Mouse (Mus musculus) heart, embryonic 14.5 days (tissue): Measurements from ENCODE around the gene Cks1b. TPM values are rescaled to one million over a fixed set of nuclear protein-coding genes. Genes with fewer than 3 reads are reported as not detected.

Source experiments
- ATAC-seq: fragments of 200-750 bp; cut with Nextera tagmentation; 2 replicates; pipeline ENCODE4 v1.8.0; 2017; ENCODE audit warnings: low read depth, moderate TSS enrichment; ENCODE audit not compliant: insufficient number of reproducible peaks, insufficient read depth, low FRiP score
- H3K27ac ChIP-seq, 2 experiments: fragments of 200-500 bp in 1 of 2; fragments of 300-500 bp in 1 of 2; sonication (generic) in 1 of 2; replicated peaks in 1 of 2; 2 replicates each; pipeline ENCODE4 v1.5.1; 2012 to 2014; ENCODE audit warnings: low read depth in 2 of 2, low read length in 2 of 2, control low read depth in 1 of 2, mild to moderate bottlenecking in 1 of 2, mixed read lengths in 1 of 2; ENCODE audit not compliant: control insufficient read depth in 1 of 2, insufficient read depth in 1 of 2
- H3K27me3 ChIP-seq: fragments of 300-500 bp; sonication (generic); 2 replicates; pipeline ENCODE4 v1.6.1; 2014; ENCODE audit warnings: mild to moderate bottlenecking, low read length, control low read depth; ENCODE audit not compliant: control insufficient read depth, insufficient read depth
- H3K36me3 ChIP-seq: fragments of 300-500 bp; sonication (generic); 2 replicates; pipeline ENCODE4 v1.6.1; 2014; ENCODE audit warnings: mild to moderate bottlenecking, control low read depth, low read length, mixed read lengths; ENCODE audit not compliant: control insufficient read depth, insufficient read depth
- H3K4me1 ChIP-seq, 2 experiments: fragments of 200-500 bp in 1 of 2; fragments of 300-500 bp in 1 of 2; sonication (generic) in 1 of 2; 2 replicates each; pipeline ENCODE4 v1.6.1; 2012 to 2014; ENCODE audit warnings: low read length in 2 of 2, control low read depth in 1 of 2, mixed read lengths in 1 of 2; ENCODE audit not compliant: control insufficient read depth in 2 of 2, insufficient read depth in 2 of 2
- H3K4me2 ChIP-seq: fragments of 300-500 bp; sonication (generic); 2 replicates; pipeline ENCODE4 v1.6.1; 2014; ENCODE audit warnings: mild to moderate bottlenecking, low read length
- H3K4me3 ChIP-seq, 2 experiments: fragments of 200-500 bp in 1 of 2; fragments of 300-500 bp in 1 of 2; sonication (generic) in 1 of 2; 2 replicates each; pipeline ENCODE4 v1.5.1; 2012 to 2014; ENCODE audit warnings: low read length in 2 of 2, mild to moderate bottlenecking in 2 of 2, control low read depth in 1 of 2, low read depth in 1 of 2, moderate library complexity in 1 of 2; ENCODE audit not compliant: control insufficient read depth in 1 of 2, insufficient read depth in 1 of 2
- H3K9ac ChIP-seq: fragments of 300-500 bp; sonication (generic); 2 replicates; pipeline ENCODE4 v1.6.1; 2014; ENCODE audit warnings: mild to moderate bottlenecking, low read length
- H3K9me3 ChIP-seq: fragments of 300-500 bp; sonication (generic); 2 replicates; pipeline ENCODE4 v1.6.1; 2016; ENCODE audit warnings: low read length, control low read depth; ENCODE audit not compliant: control insufficient read depth
- WGBS: fragments of 180-500 bp; shearing (Covaris S2); extraction: QIAGEN DNeasy Blood & Tissue Kit; methylation state at CpG from one replicate; pipeline ENCODE4 v1.1.7; 2014; 5-methylcytosine and 5-hydroxymethylcytosine counted together
- polyA plus RNA-seq: library from polyadenylated mRNA; unstranded; fragments of >200 nt; fragmentation: Nextera tagmentation; extraction: Ambion mirVana; gene quantifications from 2 replicates; pipeline ENCODE4 v1.2.1, GENCODE M21; 2014

The Cks1b gene
- polyA plus RNA-seq, 1 experiment from 2014 or later = 368 TPM

- Histone ChIP-seq H3K4me2 (no peak overlapping the region), H3K9ac (no peak overlapping the region), H3K27ac (no peak overlapping the region), H3K27me3 (no peaks in the 10 kb centered on the region), H3K9me3 (no peaks in the 10 kb centered on the region), H3K36me3 (peaks cover 62% of the 10 kb centered on the region), H3K4me1 (peaks cover 6 to 7% of the 10 kb centered on the region in 2 experiments), H3K4me3 (no peak overlapping the region)
- WGBS = 84% methylated on average over 6 of the region's 6 CpGs
- no peak for ATAC-seq
Observed at GRCm38 (mm10) chr3:89406887-89407286, 11.3 kb downstream of the Cks1b start.

- no peaks in the 10 kb centered on the region for H3K9me3 ChIP-seq
- WGBS = 80% methylated on average over 5 of the region's 5 CpGs
Observed at GRCm38 (mm10) chr3:89402693-89403092, 15.5 kb downstream of the Cks1b start, which contains the start of gene Lenep. TSS of gene Lenep (minus strand) at chr3:89402793.

GRCm38 (mm10) chr3:89401329-89401728, 16.9 kb downstream of the Cks1b start:
- ATAC-seq = no peak
- Histone ChIP-seq H3K4me2 (no peak overlapping the region), H3K9me3 (no peaks in the 10 kb centered on the region), H3K27me3 (no peaks in the 10 kb centered on the region), H3K9ac (no peak overlapping the region), H3K4me3 (no peak overlapping the region), H3K36me3 (peaks cover 55% of the 10 kb centered on the region), H3K4me1 (peaks cover 4 to 7% of the 10 kb centered on the region in 2 experiments), H3K27ac (no peak overlapping the region)
- WGBS = 84% methylated on average over 7 of the region's 7 CpGs

More at GRCm38 (mm10) chr3:89402693-89403092, 15.5 kb downstream of the Cks1b start, which contains the start of gene Lenep:
- Histone ChIP-seq H3K27me3 (no peaks in the 10 kb centered on the region), H3K4me3 (no peak within 1 kb of the TSS), H3K27ac (no peak within 1 kb of the TSS), H3K36me3 (peaks cover 66% of the 10 kb centered on the region), H3K9ac (no peak within 1 kb of the TSS), H3K4me2 (no peak within 1 kb of the TSS), H3K4me1 (no peaks in the 10 kb centered on the region)
- no peak for ATAC-seq

- peak overlapping the region; percentile 93 for H3K4me2 ChIP-seq
- H3K9me3 ChIP-seq = no peaks in the 10 kb centered on the region
- peaks cover 13% of the 10 kb centered on the region for H3K36me3 ChIP-seq
- 0% methylated on average over 4 of the region's 4 CpGs for WGBS
- peak overlapping the region; percentile 67 for H3K9ac ChIP-seq
- H3K27me3 ChIP-seq = no peaks in the 10 kb centered on the region
- H3K4me3 ChIP-seq = peak overlapping the region; percentile 58 to 62
- H3K4me1 ChIP-seq = peaks cover 12 to 18% of the 10 kb centered on the region in 2 experiments
- H3K27ac ChIP-seq = peak overlapping the region; percentile 42 to 86
- no peak for ATAC-seq
Observed at GRCm38 (mm10) chr3:89396654-89397005, 21.6 kb downstream of the Cks1b start.

GRCm38 (mm10) chr3:89395806-89396653, 22.2 kb downstream of the Cks1b start:
- peaks cover 7% of the 10 kb centered on the region; the same call in 1 of the 2 replicates for H3K36me3 ChIP-seq
- under 1% methylated on average over 44 of the region's 44 CpGs for WGBS
- no peaks in the 10 kb centered on the region for H3K27me3 ChIP-seq
- peaks cover 14 to 23% of the 10 kb centered on the region in 2 experiments for H3K4me1 ChIP-seq
- peak overlapping the region; percentile 67 for H3K9ac ChIP-seq
- no peaks in the 10 kb centered on the region for H3K9me3 ChIP-seq
- peak overlapping the region; percentile 93 for H3K4me2 ChIP-seq
- H3K4me3 ChIP-seq = peak overlapping the region; percentile 58 to 62
- H3K27ac ChIP-seq = peak overlapping the region; percentile 73 to 86
- no peak for ATAC-seq

- peaks cover 18 to 30% of the 10 kb centered on the region in 2 experiments for H3K4me1 ChIP-seq
Observed at GRCm38 (mm10) chr3:89395419-89395805, 22.8 kb downstream of the Cks1b start.

GRCm38 (mm10) chr3:89394894-89395256, 23.3 kb downstream of the Cks1b start:
- peaks cover 22 to 33% of the 10 kb centered on the region in 2 experiments for H3K4me1 ChIP-seq
- peaks cover 2% of the 10 kb centered on the region; the same call in 1 of the 2 replicates for H3K36me3 ChIP-seq
- peak overlapping the region; percentile 67 for H3K9ac ChIP-seq
- H3K27me3 ChIP-seq = no peaks in the 10 kb centered on the region
- peak overlapping the region; percentile 58 to 62 for H3K4me3 ChIP-seq
- ATAC-seq = peak; percentile 10
- H3K27ac ChIP-seq = peak overlapping the region; percentile 73 to 86
- under 1% methylated on average over 12 of the region's 12 CpGs for WGBS
- peak overlapping the region; percentile 93 for H3K4me2 ChIP-seq
- no peaks in the 10 kb centered on the region for H3K9me3 ChIP-seq

More at GRCm38 (mm10) chr3:89395419-89395805, 22.8 kb downstream of the Cks1b start:
- H3K36me3 ChIP-seq = peaks cover 6% of the 10 kb centered on the region; the same call in 1 of the 2 replicates
- peak overlapping the region; percentile 58 to 62 for H3K4me3 ChIP-seq
- no peaks in the 10 kb centered on the region for H3K9me3 ChIP-seq
- WGBS = 4% methylated on average over 10 of the region's 10 CpGs
- H3K27me3 ChIP-seq = no peaks in the 10 kb centered on the region
- ATAC-seq = no peak
- H3K9ac ChIP-seq = peak overlapping the region; percentile 67
- peak overlapping the region; percentile 93 for H3K4me2 ChIP-seq
- H3K27ac ChIP-seq = peak overlapping the region; percentile 73 to 86
